Mouse (Mus musculus): ENCODE measurements around the gene Mettl9.

DNA sequence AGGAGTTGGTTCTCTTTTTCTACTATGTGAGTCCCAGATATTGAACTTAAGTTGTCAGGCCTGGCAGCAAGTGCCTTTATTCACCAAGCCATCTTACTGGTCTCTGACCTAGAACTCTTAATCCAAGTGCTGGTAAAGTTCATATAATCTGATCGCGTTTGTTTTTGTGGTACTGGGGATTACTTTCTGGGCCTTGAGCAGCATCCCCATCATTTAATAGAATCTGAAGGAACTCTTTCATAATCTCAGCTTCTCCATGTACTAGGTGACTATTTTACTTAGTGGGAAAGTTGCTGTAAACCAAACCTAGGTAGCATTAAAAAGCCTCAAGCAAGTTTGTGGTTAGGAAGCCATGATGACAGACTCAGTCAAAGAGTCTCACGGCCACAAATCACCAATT lies 32.4 kb upstream of the Mettl9 start:
- no peak for TF ChIP-seq POLR2A (IDR thresholded peaks at IDR 0.05; ENCODE audit: borderline replicate concordance, low read depth, low read length)
- TF ChIP-seq CTCF (IDR thresholded peaks at IDR 0.05; ENCODE audit: low read depth, low read length) = no peak

Data from bone marrow macrophage, adult 2 months (primary cell).